Mouse (Mus musculus): ENCODE measurements around the gene Rasgef1b.

DNA sequence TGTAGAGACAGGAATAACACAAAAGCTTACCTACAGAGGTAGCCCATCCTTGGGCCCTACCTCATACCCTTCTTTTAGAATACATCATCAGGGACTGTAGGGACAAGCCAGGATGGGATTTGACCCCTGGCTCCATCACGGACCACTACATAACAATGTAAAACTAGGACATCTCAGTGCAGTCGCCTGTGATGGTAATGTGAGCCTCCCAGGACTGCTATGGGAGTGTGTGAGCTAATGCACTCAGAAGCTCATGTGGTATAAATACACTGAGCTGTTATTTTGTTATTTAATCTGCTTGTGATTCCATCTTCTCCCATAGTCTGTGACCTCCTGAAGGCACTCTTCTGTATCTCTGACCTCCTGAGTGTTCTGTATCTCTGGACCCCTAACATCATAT lies 432.5 kb downstream of the Rasgef1b start:
- TF ChIP-seq POLR2A (IDR thresholded peaks at IDR 0.05; ENCODE audit: extremely low read depth, insufficient read depth, low read length) (no peak), CTCF (IDR thresholded peaks at IDR 0.05; ENCODE audit: extremely low read depth, insufficient read depth, low read length) (no peak)

All from cortical plate, adult 2 months (tissue).